Mouse (Mus musculus): Measurements from ENCODE around the gene Sf3a2. TPM values are rescaled to one million over a fixed set of nuclear protein-coding genes. Genes with fewer than 3 reads are reported as not detected.
"Not testable (repeated sequence)": the region's sequence is repeated elsewhere in the genome, so short reads cannot be mapped to it uniquely, and the experiment has no call there.

Gene Sf3a2
- total RNA-seq, 2 experiments from 2014 or later, result 42.9 to 45.3 TPM

- no peak for DNase-seq (ENCODE audit: low spot score in 2 of 2)
These were observed 5.0 kb downstream of the Sf3a2 start for GRCm38 (mm10) chr10:80802996-80803395.

GRCm38 (mm10) chr10:80804340-80804739 lies 6.3 kb downstream of the Sf3a2 start:
- no peak for DNase-seq (ENCODE audit: low spot score in 2 of 2)

DNA sequence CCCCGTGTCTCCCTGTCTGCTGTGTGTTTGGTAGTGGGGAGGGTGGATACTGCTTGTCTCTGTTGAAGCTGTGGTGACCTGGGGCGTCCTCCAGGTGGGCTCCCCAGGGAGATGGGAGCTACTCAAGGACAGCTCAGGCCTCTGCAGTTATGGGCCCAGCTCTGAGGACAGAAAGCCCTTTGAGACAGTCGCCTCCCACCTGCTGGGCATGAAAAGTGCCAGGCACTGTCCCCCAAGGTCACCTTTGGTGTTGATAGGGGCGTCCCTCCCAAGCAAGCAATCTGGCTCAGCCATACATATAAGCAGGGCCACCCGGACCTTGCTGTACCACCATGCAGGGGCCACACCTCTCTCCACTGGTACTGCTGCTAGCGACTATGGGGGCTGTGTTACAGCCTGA lies 6.9 kb downstream of the Sf3a2 start, which contains the start of gene Amh:
Amh (plus strand) TSS at position 328 of the 400 bp plus-strand sequence.
- DNase-seq (ENCODE audit: low spot score in 2 of 2), result no peak

DNA sequence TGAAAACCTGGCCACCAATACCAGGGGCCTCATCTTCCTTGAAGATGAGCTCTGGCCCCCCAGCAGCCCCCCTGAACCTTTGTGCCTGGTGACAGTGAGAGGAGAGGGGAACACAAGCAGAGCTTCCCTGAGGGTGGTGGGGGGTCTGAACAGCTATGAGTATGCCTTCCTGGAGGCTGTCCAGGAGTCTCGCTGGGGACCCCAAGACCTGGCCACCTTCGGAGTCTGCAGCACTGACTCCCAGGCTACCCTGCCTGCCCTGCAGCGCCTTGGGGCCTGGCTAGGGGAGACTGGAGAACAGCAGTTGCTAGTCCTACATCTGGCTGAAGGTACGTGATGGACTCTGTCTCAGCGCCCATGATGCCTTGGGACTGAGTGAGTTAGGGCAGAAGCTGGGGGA lies 7.3 kb downstream of the Sf3a2 start:
- peak in 1 of 2 experiments; percentile 20 for DNase-seq (ENCODE audit: low spot score in 2 of 2)

GRCm38 (mm10) chr10:80805925-80806324 lies 7.9 kb downstream of the Sf3a2 start:
- DNase-seq (ENCODE audit: low spot score in 2 of 2), result peak; percentile 86 to 87

DNA sequence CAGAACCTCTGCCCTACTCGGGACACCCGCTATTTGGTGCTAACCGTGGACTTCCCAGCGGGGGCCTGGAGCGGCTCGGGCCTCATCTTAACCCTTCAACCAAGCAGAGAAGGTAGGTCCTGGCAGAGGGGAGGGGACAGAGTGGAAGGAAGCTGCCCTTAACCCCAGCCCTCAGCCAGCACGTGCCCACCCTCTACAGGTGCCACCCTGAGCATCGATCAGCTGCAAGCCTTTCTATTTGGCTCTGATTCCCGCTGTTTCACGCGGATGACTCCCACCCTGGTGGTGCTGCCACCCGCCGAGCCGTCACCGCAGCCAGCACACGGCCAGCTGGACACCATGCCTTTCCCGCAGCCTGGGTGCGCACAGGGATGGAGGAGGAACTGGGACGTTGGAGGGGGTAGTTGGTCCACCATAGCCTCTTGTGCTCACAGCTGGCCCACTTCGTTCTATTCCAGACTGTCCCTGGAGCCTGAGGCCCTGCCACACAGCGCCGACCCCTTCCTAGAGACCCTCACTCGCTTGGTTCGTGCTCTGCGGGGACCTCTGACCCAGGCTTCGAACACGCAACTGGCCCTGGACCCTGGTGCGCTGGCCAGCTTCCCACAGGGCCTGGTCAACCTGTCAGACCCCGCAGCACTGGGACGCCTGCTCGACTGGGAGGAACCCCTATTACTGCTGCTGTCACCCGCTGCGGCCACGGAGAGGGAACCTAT lies 8.5 kb downstream of the Sf3a2 start:
- no peak for DNase-seq (ENCODE audit: low spot score in 2 of 2)

DNA sequence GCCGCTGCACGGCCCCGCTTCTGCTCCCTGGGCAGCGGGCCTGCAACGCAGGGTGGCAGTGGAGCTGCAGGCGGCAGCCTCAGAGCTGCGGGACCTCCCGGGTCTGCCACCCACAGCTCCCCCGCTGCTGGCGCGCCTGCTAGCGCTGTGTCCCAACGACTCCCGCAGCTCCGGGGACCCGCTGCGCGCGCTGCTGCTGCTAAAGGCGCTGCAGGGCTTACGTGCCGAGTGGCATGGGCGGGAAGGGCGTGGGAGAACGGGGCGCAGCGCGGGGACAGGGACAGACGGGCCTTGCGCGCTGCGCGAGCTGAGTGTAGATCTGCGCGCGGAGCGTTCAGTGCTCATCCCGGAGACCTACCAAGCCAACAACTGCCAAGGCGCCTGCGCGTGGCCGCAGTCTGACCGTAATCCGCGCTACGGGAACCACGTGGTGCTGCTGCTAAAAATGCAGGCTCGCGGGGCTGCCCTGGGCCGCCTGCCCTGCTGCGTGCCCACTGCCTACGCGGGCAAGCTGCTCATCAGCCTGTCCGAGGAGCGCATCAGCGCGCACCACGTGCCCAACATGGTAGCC lies 9.1 kb downstream of the Sf3a2 start:
- DNase-seq (ENCODE audit: low spot score in 2 of 2), result peak; percentile 74 to 80

DNA sequence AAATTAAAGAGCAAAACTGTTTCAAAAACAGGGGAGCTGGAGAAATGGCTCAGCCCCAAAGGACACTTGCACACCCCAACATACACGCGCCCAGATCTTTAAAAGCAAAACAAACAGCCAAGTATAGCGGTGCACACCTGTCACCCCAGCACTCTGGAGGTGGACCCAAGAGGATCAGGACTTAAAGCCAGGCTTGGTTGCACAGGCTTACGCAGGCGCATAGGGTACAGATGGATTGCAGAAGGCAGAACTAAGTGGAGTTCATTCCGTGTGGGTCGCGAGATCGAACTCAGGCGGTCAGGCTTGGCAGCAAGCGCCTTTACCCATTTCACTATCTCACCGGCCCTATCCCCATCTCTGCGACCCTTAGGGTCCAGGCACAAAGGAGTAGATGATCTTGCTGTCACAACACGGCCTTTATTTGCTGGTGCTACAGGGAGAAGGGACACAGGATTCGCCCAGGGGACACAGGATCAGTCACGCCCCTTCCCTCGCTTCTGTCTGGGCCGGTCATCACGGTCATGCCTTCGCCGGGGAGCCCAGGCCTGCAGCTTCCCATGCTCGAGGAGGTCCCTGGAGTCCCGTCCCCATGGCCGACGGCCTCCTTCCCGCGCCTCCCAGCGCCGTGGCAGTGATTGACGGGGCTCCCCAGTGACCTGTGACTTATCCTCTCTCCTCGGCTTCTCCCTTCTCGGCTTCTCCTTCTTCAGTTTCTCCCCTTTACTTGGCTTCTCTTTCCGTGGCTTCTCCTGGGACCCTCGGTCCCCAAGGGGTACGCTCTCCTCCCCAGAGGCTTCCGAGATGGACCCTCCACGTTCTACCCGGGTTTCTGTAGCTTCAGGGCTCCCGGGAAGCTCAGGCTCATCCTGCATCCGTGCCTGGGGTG lies 10.3 kb downstream of the Sf3a2 start:
- no peak for DNase-seq (ENCODE audit: low spot score in 2 of 2)

GRCm38 (mm10) chr10:80808985-80809632 lies 11.1 kb downstream of the Sf3a2 start:
- DNase-seq (ENCODE audit: low spot score in 2 of 2), result no peak

DNA sequence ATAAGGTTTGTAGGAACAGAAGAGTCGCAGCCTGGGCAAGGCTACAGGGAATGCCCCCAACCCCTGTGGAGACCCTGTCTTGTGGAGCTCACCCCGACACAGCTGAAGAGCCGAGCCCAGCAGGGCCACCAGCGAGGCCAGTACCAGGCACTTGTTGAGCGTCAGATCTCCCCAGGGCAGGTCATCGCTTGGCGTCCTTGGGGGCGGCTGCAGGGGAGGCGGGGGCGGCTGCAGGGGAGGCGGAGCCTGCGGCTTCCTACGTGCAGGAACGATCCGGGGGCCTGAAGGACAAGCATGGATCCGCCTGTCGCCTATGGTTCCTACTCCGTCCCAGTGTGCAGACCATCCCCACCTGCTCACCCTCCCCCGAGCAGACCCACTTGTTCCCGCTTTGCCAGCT lies 12.1 kb downstream of the Sf3a2 start:
- no peak for DNase-seq (ENCODE audit: low spot score in 2 of 2)

- no peak for DNase-seq (ENCODE audit: low spot score in 2 of 2)
These were observed 14.5 kb downstream of the Sf3a2 start for GRCm38 (mm10) chr10:80812391-80813041.

- DNase-seq (ENCODE audit: low spot score in 2 of 2), result no peak
These were observed 15.4 kb downstream of the Sf3a2 start, which contains the start of gene Jsrp1 for GRCm38 (mm10) chr10:80813366-80813765. Gene Jsrp1, minus strand, starts transcription at chr10:80813498.

DNA sequence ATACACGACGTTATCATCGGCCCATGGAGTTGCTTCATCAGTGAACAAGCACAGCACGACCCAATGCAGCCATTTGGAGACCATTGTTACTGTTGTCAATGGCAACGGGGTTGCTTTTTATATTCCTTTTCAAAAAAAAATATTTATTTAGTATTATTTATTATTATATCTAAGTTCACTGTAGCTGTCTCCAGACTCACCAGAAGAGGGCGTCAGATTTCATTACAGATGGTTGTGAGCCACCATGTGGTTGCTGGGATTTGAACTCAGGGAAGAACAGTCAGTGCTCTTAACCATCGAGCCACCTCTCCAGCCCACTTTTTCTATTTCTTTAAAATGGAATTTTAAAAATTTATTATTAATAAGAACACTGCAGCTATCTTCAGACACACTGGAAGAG lies 16.8 kb downstream of the Sf3a2 start:
- DNase-seq (ENCODE audit: low spot score in 2 of 2), result no peak

GRCm38 (mm10) chr10:80816303-80816702 lies 18.3 kb downstream of the Sf3a2 start:
- not testable (repeated sequence) for DNase-seq (ENCODE audit: low spot score in 2 of 2)

DNA sequence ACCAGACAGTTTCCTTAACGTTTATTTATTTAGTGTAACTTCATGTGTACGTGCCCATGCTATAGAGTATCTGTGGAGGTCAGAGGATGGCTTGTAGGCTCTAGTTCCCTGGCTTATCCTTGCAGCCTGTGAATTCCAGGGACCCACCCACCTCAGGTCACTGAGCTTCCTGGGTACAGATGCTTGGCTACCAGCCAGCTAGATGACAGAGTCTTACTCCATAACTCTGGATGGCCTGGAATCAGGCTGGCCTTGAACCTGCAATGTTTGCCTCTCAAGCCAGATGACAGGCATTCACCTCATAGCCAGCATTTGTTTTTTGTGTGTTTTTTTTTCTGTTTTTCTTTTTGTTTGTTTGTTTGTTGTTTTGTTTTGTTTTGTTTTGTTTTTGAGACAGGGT lies 19.2 kb downstream of the Sf3a2 start:
- no peak for DNase-seq (ENCODE audit: low spot score in 2 of 2)

DNA sequence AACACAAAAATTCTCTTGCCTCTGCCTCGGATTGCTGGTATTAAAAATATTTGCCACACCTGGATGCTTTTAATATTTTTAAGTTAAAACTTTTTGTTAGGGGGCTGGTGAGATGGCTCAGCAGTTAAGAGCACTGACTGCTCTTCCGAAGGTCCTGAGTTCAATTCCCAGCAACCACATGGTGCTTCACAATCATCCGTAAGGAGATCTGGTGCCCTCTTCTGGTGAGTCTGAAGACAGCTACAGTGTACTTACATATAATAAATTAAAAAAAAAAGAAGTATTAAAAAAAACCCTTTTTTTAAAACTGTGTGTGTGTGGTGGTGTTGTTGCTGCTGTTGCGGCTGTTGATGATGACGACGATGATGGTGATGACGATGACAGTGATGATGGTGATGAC lies 20.0 kb downstream of the Sf3a2 start:
- not testable (repeated sequence) for DNase-seq (ENCODE audit: low spot score in 2 of 2)

GRCm38 (mm10) chr10:80818599-80819281 lies 20.7 kb downstream of the Sf3a2 start:
- DNase-seq (ENCODE audit: low spot score in 2 of 2), result no peak

DNA sequence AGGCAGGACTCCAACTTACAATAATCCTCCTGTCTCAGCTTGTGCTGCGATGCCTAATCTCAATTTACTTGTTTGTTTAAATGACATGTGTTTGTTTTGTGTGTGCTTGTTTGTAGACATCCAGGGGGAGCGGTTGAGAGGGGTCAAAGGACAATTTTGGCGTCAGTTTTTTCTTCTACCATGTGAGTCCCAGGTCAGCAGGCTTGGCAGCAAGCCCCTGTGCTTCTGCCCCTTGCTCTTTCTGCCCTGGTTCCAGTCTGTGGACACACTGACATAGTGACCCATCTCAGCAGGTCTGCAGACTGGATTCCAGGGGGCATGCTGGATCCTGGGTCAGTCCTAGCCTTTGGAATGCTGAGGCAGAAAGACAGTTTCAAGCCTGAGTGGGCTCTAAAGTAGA lies 21.4 kb downstream of the Sf3a2 start:
- DNase-seq (ENCODE audit: low spot score in 2 of 2), result no peak

- peak in 1 of 2 experiments; percentile 21 for DNase-seq (ENCODE audit: low spot score in 2 of 2)
These were observed 24.0 kb downstream of the Sf3a2 start for GRCm38 (mm10) chr10:80821991-80822390.

DNA sequence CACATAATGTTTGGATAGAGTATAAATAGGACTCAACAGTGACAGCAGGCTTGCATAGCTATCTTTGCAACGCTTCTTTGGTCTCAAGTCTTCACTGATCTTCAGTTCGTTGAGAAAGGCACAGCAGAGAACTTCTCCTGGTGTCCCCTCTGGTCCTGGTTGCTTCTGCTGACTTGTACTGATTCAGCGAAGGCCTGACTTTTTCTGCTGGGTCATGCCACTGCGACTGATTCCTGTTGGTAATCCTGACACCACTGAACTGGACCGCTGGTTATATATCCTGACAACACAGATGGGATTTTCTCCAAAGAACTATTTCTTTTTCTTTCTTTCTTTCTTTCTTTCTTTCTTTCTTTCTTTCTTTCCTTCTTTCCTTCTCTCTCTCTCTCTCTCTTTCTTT lies 24.5 kb downstream of the Sf3a2 start:
- DNase-seq (ENCODE audit: low spot score in 2 of 2), result no peak
